8 mouse cellular contexts compared by ENCODE assay signal in the genomic region with DNA sequence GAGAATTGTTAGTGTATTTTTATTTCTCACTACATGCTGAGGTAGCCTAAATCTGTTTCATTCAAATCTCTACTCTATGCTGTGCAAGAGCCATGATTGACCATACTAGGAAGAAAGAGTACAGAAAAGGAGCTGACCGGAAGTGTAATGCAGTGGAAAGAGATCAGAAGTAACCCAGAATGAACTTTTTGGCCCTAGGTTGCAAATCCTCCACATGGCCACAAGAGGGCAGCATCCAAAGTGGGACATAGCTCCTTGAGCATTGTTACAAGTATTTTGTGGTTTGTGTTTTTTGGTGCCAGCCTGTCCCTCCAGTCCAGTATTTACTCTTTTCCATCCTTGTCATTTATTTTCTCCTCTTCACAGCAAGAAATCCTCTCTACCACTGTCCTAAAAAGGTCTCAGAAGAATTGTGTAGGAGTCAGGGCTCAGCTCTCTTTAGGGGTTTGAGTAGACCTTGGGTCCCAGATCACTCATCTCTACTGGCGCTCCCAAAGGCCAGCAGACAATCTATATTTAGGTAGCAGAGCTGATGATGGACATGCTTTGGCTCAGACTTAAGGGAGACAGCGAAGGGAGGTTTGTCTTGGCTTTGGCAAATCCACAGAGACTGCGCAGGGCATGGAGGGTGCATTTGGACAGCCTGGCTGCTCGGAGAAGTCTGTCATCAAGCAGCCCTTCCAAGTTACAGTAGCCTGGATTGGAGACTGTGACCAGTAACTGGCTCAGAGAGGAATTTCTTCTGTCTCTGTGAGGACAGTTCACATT. TPM values are rescaled to one million over a fixed set of nuclear protein-coding genes. Genes with fewer than 3 reads are reported as not detected.
A peak's percentile ranks its signal among the peaks of the same experiment; 100 is the strongest.
DNase-seq lines count a peak whose midpoint lies in the region; ATAC-seq and TF ChIP-seq lines count a peak whose summit lies in the region.

Gene Olfr557, plus strand, starts transcription at position 553 of the 768 bp plus-strand sequence.

- H3K4me3 ChIP-seq in embryonic facial prominence, embryonic 10.5 days: no peak within 1 kb of the TSS
- H3K4me3 ChIP-seq in liver, adult 2 months (ENCODE audit: insufficient read depth, low read depth, low read length): no peak within 1 kb of the TSS
- no peak within 1 kb of the TSS for H3K4me3 ChIP-seq in stomach, postnatal 0 days (ENCODE audit: low read depth, low read length)

- no peaks in the 10 kb centered on the region for H3K27me3 ChIP-seq in embryonic facial prominence, embryonic 10.5 days (replicated peaks; ENCODE audit: low read depth, poor library complexity, severe bottlenecking)
- H3K27me3 ChIP-seq in liver, adult 2 months (ENCODE audit: control insufficient read depth, insufficient read depth, low read length): peaks cover 4% of the 10 kb centered on the region; the same call in 1 of the 2 replicates
- H3K27me3 ChIP-seq in stomach, postnatal 0 days (ENCODE audit: control insufficient read depth, insufficient read depth, low read length): no peaks in the 10 kb centered on the region

- no peak within 1 kb of the TSS for H3K27ac ChIP-seq in embryonic facial prominence, embryonic 10.5 days (replicated peaks)
- H3K27ac ChIP-seq in liver, adult 2 months (replicated peaks; ENCODE audit: insufficient read depth, low read depth, low read length): no peak within 1 kb of the TSS
- H3K27ac ChIP-seq in stomach, postnatal 0 days (replicated peaks): no peak within 1 kb of the TSS

- no peaks in the 10 kb centered on the region for H3K36me3 ChIP-seq in embryonic facial prominence, embryonic 10.5 days (replicated peaks)
- H3K36me3 ChIP-seq in liver, adult 2 months (ENCODE audit: control insufficient read depth, insufficient read depth, low read length): no peaks in the 10 kb centered on the region
- H3K36me3 ChIP-seq in stomach, postnatal 0 days (ENCODE audit: control insufficient read depth, insufficient read depth, low read length): no peaks in the 10 kb centered on the region

- WGBS in embryonic facial prominence, embryonic 10.5 days: 79% methylated on average over 5 of the region's 5 CpGs
- WGBS in liver, adult 2 months: 71% methylated on average over 5 of the region's 5 CpGs
- 79% methylated on average over 5 of the region's 5 CpGs for WGBS in stomach, postnatal 0 days

- DNase-seq in cerebellum, postnatal 10 days: peak; percentile 60 to 63
- DNase-seq in left cerebral cortex, postnatal 25 days (ENCODE audit: low spot score in 2 of 2): peak; percentile 24 to 31
- no peak for DNase-seq in left cerebral cortex, adult 8-10 months (ENCODE audit: low spot score in 2 of 2)
- DNase-seq in Muller cell, postnatal 12 days (ENCODE audit: inconsistent ontology term): peak; percentile 11
- peak; percentile 39 for DNase-seq in embryonic facial prominence, embryonic 10.5 days (ENCODE audit: low spot score)
- peak; percentile 39 for DNase-seq in liver, adult 2 months (ENCODE audit: extremely low read depth, low read depth, low spot score)
- no peak for DNase-seq in stomach, postnatal 0 days (ENCODE audit: low spot score)

- peak; percentile 76 for TF ChIP-seq CTCF in liver, adult 2 months (IDR thresholded peaks at IDR 0.05; ENCODE audit: low read depth, low read length)
- TF ChIP-seq CTCF in stomach, postnatal 0 days (IDR thresholded peaks at IDR 0.05; ENCODE audit: low read depth): peak; percentile 89

- TF ChIP-seq EP300 in stomach, postnatal 0 days (optimal IDR thresholded peaks at IDR 0.05): no peak

- intact Hi-C loops in left cerebral cortex, postnatal 25 days (cut with DNase I): loop anchor here (2.0 kb wide), 1 partner anchor 221 kb away; the partner anchor contains the start of gene Olfr571

- H3K9ac ChIP-seq in liver, adult 2 months (ENCODE audit: low read depth, low read length): no peak within 1 kb of the TSS
- no peak within 1 kb of the TSS for H3K9ac ChIP-seq in stomach, postnatal 0 days (ENCODE audit: low read length)

- H3K79me2 ChIP-seq in liver, adult 2 months (ENCODE audit: control insufficient read depth, insufficient read depth, low read length): no peaks in the 10 kb centered on the region

- no peak for TF ChIP-seq POLR2A in liver, adult 2 months (IDR thresholded peaks at IDR 0.05; ENCODE audit: extremely low read depth, insufficient read depth, low read length)

- ATAC-seq in cerebellum, adult (ENCODE audit: insufficient number of reproducible peaks, low FRiP score, low TSS enrichment): no peak
- no peak for ATAC-seq in stomach, postnatal 0 days (ENCODE audit: low FRiP score, low TSS enrichment)

- no peaks in the 10 kb centered on the region for H3K9me3 ChIP-seq in embryonic facial prominence, embryonic 10.5 days
- no peaks in the 10 kb centered on the region for H3K9me3 ChIP-seq in stomach, postnatal 0 days (ENCODE audit: control insufficient read depth, low read length)

- no peaks in the 10 kb centered on the region for H3K4me1 ChIP-seq in embryonic facial prominence, embryonic 10.5 days
- H3K4me1 ChIP-seq in liver, adult 2 months (ENCODE audit: control insufficient read depth, insufficient read depth, low read length): no peaks in the 10 kb centered on the region
- H3K4me1 ChIP-seq in stomach, postnatal 0 days (replicated peaks; ENCODE audit: control insufficient read depth, insufficient read depth): no peaks in the 10 kb centered on the region

- H3K4me2 ChIP-seq in stomach, postnatal 0 days (replicated peaks; ENCODE audit: low read depth): no peak within 1 kb of the TSS

RNA-seq across cellular contexts. Expression of gene Olfr557, which starts in this region (rescaled TPM):
- total RNA-seq in left cerebral cortex, postnatal 25 days (2021): not detected
- not detected for total RNA-seq in left cerebral cortex, adult 8-10 months (2022)
- not detected in 2 replicates for polyA plus RNA-seq in embryonic facial prominence, embryonic 10.5 days (2016; fragmentation: Nextera tagmentation; extraction: Ambion mirVana)
- total RNA-seq in liver, adult 2 months (2014; rRNA removed): not detected in 2 replicates
- not detected in 2 replicates for polyA plus RNA-seq in liver, adult 2 months (2012; rRNA removed)
- not detected in 2 replicates for polyA plus RNA-seq in stomach, postnatal 0 days (2015; fragmentation: Nextera tagmentation; extraction: Ambion mirVana)

Comparison
In these comparisons a context has a peak if more than half of its experiments do, and no peak if none do; other contexts are left out.
1. Peak in DNase-seq in left cerebral cortex, postnatal 25 days; RNA of the gene not detected or under 1 TPM.
2. Peak in DNase-seq in embryonic facial prominence, embryonic 10.5 days; RNA of the gene not detected or under 1 TPM.
3. Peak in DNase-seq in liver, adult 2 months; RNA of the gene not detected or under 1 TPM.
4. DNase-seq: peak in cerebellum, postnatal 10 days (2 of 2) and Muller cell, postnatal 12 days (single experiment); none in left cerebral cortex, adult 8-10 months (0 of 2) and stomach, postnatal 0 days (single experiment).